In the genomic region with DNA sequence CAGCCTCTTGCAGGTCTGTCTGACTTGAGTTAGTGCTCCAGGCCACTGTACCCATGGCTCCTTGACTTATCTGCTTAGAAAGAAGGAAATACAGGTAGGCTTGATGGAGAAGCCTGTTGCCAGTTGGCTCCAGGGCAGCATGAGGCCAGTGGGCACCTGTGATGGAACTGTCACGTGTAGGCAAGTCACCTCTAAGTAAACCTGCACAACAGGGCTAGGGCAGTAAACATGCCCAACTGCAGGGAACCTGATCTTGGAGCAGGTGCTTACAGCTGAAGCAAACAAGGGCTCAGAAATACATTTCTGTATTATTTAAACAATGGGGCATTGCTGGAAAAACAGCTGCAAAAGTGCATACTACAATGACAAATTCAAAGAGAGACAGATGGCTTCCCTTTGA, we compare ENCODE assay signal across 35 mouse cellular contexts.
"Had no signal": no experiment of that assay in that cellular context is flagged by ENCODE, and none has a peak within 500 bp of the region (broad histone marks: within the 10 kb centered on the region; RNA-seq: fewer than 3 reads in every experiment).

No protein-coding gene starts in this region.

- H3K27me3 ChIP-seq: heart, embryonic 12.5 days; heart, embryonic 13.5 days; heart, embryonic 15.5 days; hindbrain, embryonic 12.5 days; hindbrain, embryonic 13.5 days; hindbrain, embryonic 15.5 days; intestine, embryonic 15.5 days; kidney, embryonic 15.5 days had no signal

- H3K4me3 ChIP-seq: heart, embryonic 12.5 days; heart, embryonic 13.5 days; heart, embryonic 15.5 days; hindbrain, embryonic 10.5 days; hindbrain, embryonic 12.5 days; hindbrain, embryonic 13.5 days; hindbrain, embryonic 15.5 days; intestine, embryonic 15.5 days; kidney, embryonic 15.5 days; layer of hippocampus, adult 2 months; left cerebral cortex, adult 2 months had no signal

- H3K27ac ChIP-seq: heart, embryonic 13.5 days; heart, embryonic 15.5 days; hindbrain, embryonic 10.5 days; hindbrain, embryonic 12.5 days; hindbrain, embryonic 13.5 days; hindbrain, embryonic 14.5 days; hindbrain, embryonic 15.5 days; hindbrain, postnatal 0 days; intestine, embryonic 15.5 days; kidney, embryonic 15.5 days; kidney, postnatal 0 days; layer of hippocampus, adult 2 months; left cerebral cortex, adult 2 months had no signal

- H3K4me2 ChIP-seq: heart, embryonic 11.5 days; heart, embryonic 12.5 days; heart, embryonic 13.5 days; heart, embryonic 15.5 days; hindbrain, embryonic 12.5 days; hindbrain, embryonic 13.5 days; hindbrain, embryonic 14.5 days; hindbrain, embryonic 15.5 days; intestine, embryonic 15.5 days; kidney, embryonic 15.5 days had no signal

- ATAC-seq: hindbrain, embryonic 16.5 days; hindbrain, postnatal 0 days; inflammation-experienced regulatory T-cells, adult 6 months; intestine, embryonic 15.5 days; intestine, embryonic 16.5 days; intestine, postnatal 0 days had no signal

- H3K9me3 ChIP-seq: heart, embryonic 12.5 days; heart, embryonic 13.5 days; heart, embryonic 15.5 days; hindbrain, embryonic 10.5 days; hindbrain, embryonic 12.5 days; hindbrain, embryonic 13.5 days; hindbrain, embryonic 15.5 days; intestine, embryonic 15.5 days; kidney, embryonic 15.5 days had no signal

- DNase-seq: heart, postnatal 10 days; heart, postnatal 14 days; heart, postnatal 36 days; heart, postnatal 4 days; kidney, adult 11 months; kidney, adult 18-20 months; kidney, adult 2 months; kidney, adult 8-10 months; kidney, adult 9 months; kidney, postnatal 10 days; kidney, postnatal 14 days; kidney, postnatal 25 days; kidney, postnatal 36 days; kidney, postnatal 4 days; layer of hippocampus, adult 9-11 months; layer of hippocampus, postnatal 36 days had no signal

- H3K36me3 ChIP-seq: heart, embryonic 12.5 days; heart, embryonic 13.5 days; heart, embryonic 15.5 days; hindbrain, embryonic 10.5 days; hindbrain, embryonic 12.5 days; hindbrain, embryonic 13.5 days; hindbrain, embryonic 15.5 days; intestine, embryonic 15.5 days; kidney, embryonic 15.5 days had no signal

- H3K9ac ChIP-seq: heart, embryonic 12.5 days; heart, embryonic 13.5 days; heart, embryonic 15.5 days; hindbrain, embryonic 12.5 days; hindbrain, embryonic 13.5 days; hindbrain, embryonic 14.5 days; hindbrain, embryonic 15.5 days; intestine, embryonic 15.5 days; kidney, embryonic 15.5 days had no signal

- H3K4me1 ChIP-seq: heart, embryonic 12.5 days; heart, embryonic 13.5 days; heart, embryonic 15.5 days; hindbrain, embryonic 10.5 days; hindbrain, embryonic 12.5 days; hindbrain, embryonic 13.5 days; hindbrain, embryonic 15.5 days; intestine, embryonic 15.5 days; kidney, embryonic 15.5 days had no signal
